Comparison of ENCODE assay signal across 15 mouse cellular contexts in genomic region chr17:85690323-85690968, GRCm38 (mm10). TPM values are rescaled to one million over a fixed set of nuclear protein-coding genes. Genes with fewer than 3 reads are reported as not detected.
DNase-seq lines count a peak whose midpoint lies in the region; ATAC-seq and TF ChIP-seq lines count a peak whose summit lies in the region.
"Had no signal": no experiment of that assay in that cellular context is flagged by ENCODE, and none has a peak within 500 bp of the region (broad histone marks: within the 10 kb centered on the region; RNA-seq: fewer than 3 reads in every experiment).

No protein-coding gene starts in this region.

- intact Hi-C loops in gastrocnemius, adult 2 months (cut with DNase I): no loop called here

- no peaks in the 10 kb centered on the region for H3K9me3 ChIP-seq in intestine, embryonic 14.5 days (ENCODE audit: control insufficient read depth, low read length)
- H3K9me3 ChIP-seq in intestine, embryonic 15.5 days: no peaks in the 10 kb centered on the region
- no peaks in the 10 kb centered on the region for H3K9me3 ChIP-seq in MEL (replicated peaks; ENCODE audit: insufficient read depth, low read length)
- H3K9me3 ChIP-seq in embryonic facial prominence, embryonic 11.5 days (replicated peaks; ENCODE audit: control insufficient read depth, low read length): no peaks in the 10 kb centered on the region
- no peaks in the 10 kb centered on the region for H3K9me3 ChIP-seq in neural tube, embryonic 11.5 days (ENCODE audit: control insufficient read depth, low read length)
- H3K9me3 ChIP-seq: liver, embryonic 15.5 days had no signal

- no peak overlapping the region for H3K4me3 ChIP-seq in intestine, embryonic 14.5 days (ENCODE audit: low read depth, low read length)
- H3K4me3 ChIP-seq in intestine, embryonic 15.5 days (replicated peaks): no peak overlapping the region
- no peak overlapping the region for H3K4me3 ChIP-seq in MEL (ENCODE audit: control insufficient read depth in 1 of 2, insufficient read depth in 1 of 2, low read depth in 2 of 2, low read length in 2 of 2)
- peak overlapping the region; percentile 14 for H3K4me3 ChIP-seq in embryonic facial prominence, embryonic 11.5 days (ENCODE audit: low read depth, low read length)
- no peak overlapping the region for H3K4me3 ChIP-seq in neural tube, embryonic 11.5 days (ENCODE audit: low read depth, low read length)
- no peak overlapping the region for H3K4me3 ChIP-seq in gastrocnemius, adult 2 months
- H3K4me3 ChIP-seq: left cerebral cortex, adult 2 months; liver, embryonic 15.5 days had no signal

- peak; percentile 62 for DNase-seq in intestine, embryonic 14.5 days (ENCODE audit: low spot score)
- DNase-seq in MEL (ENCODE audit: low read depth, low spot score): no peak
- DNase-seq in embryonic facial prominence, embryonic 11.5 days (ENCODE audit: low spot score): no peak
- DNase-seq in neural tube, embryonic 11.5 days (ENCODE audit: low spot score): peak; percentile 32
- DNase-seq in heart, postnatal 4 days: no peak
- DNase-seq in gastrocnemius, adult 2 months: no peak
- DNase-seq: adrenal gland, adult 2 months; cerebellum, postnatal 36 days; gastrocnemius, postnatal 25 days; lung, postnatal 36 days; thymus, postnatal 4 days had no signal

- no peaks in the 10 kb centered on the region for H3K36me3 ChIP-seq in intestine, embryonic 14.5 days (ENCODE audit: control insufficient read depth, insufficient read depth, low read length)
- H3K36me3 ChIP-seq in intestine, embryonic 15.5 days: no peaks in the 10 kb centered on the region
- H3K36me3 ChIP-seq in MEL (ENCODE audit: control insufficient read depth in 1 of 2, insufficient read depth in 2 of 2, low read length in 2 of 2): peaks cover 0 to 2% of the 10 kb centered on the region in 2 experiments; a peak in 1 of 4 replicates
- H3K36me3 ChIP-seq in embryonic facial prominence, embryonic 11.5 days (replicated peaks; ENCODE audit: control insufficient read depth, insufficient read depth, low read depth, low read length): no peaks in the 10 kb centered on the region
- no peaks in the 10 kb centered on the region for H3K36me3 ChIP-seq in neural tube, embryonic 11.5 days (ENCODE audit: control insufficient read depth, insufficient read depth, low read length)
- H3K36me3 ChIP-seq: liver, embryonic 15.5 days had no signal

- no peak overlapping the region for H3K4me2 ChIP-seq in intestine, embryonic 14.5 days (ENCODE audit: low read length)
- H3K4me2 ChIP-seq in intestine, embryonic 15.5 days (replicated peaks): no peak overlapping the region
- peak overlapping the region; percentile 61 for H3K4me2 ChIP-seq in embryonic facial prominence, embryonic 11.5 days (ENCODE audit: low read depth, low read length)
- H3K4me2 ChIP-seq in neural tube, embryonic 11.5 days (ENCODE audit: low read depth): no peak overlapping the region
- H3K4me2 ChIP-seq: liver, embryonic 15.5 days had no signal

- no peak for TF ChIP-seq RAD21 in MEL (IDR thresholded peaks at IDR 0.05; ENCODE audit: low read depth, low read length)

- H3K79me2 ChIP-seq in MEL (ENCODE audit: control insufficient read depth, insufficient read depth, low read length, poor library complexity): peaks cover 28% of the 10 kb centered on the region

- H3K27ac ChIP-seq in intestine, embryonic 14.5 days (ENCODE audit: low read depth): no peak overlapping the region
- no peak overlapping the region for H3K27ac ChIP-seq in intestine, embryonic 15.5 days
- H3K27ac ChIP-seq in MEL (ENCODE audit: control insufficient read depth, low read depth, low read length): peak overlapping the region; percentile 21
- 0 out of 2 replicates have a peak overlapping the region, but pooled peaks have one; percentile 47 for H3K27ac ChIP-seq in embryonic facial prominence, embryonic 11.5 days (replicated peaks; ENCODE audit: low read depth, low read length)
- H3K27ac ChIP-seq in neural tube, embryonic 11.5 days (ENCODE audit: low read depth, low read length): no peak overlapping the region
- no peak overlapping the region; the same call in 1 of the 2 replicates for H3K27ac ChIP-seq in gastrocnemius, adult 2 months
- H3K27ac ChIP-seq: left cerebral cortex, adult 2 months; liver, embryonic 15.5 days had no signal

- no peak for TF ChIP-seq POLR2A in MEL (IDR thresholded peaks at IDR 0.05; ENCODE audit: control insufficient read depth in 1 of 2, insufficient read depth in 1 of 2, low read depth in 1 of 2, low read length in 2 of 2, poor library complexity in 1 of 2)

- no peak for ATAC-seq in intestine, embryonic 14.5 days (replicated peaks; ENCODE audit: low FRiP score, low TSS enrichment, low read depth)
- ATAC-seq in intestine, embryonic 15.5 days: no peak
- no peak for ATAC-seq in embryonic facial prominence, embryonic 11.5 days (replicated peaks; ENCODE audit: insufficient number of reproducible peaks, low FRiP score, low TSS enrichment, low read depth)
- ATAC-seq in neural tube, embryonic 11.5 days (ENCODE audit: insufficient read depth, low FRiP score, low TSS enrichment): no peak

- H3K27me3 ChIP-seq in intestine, embryonic 14.5 days (replicated peaks; ENCODE audit: control insufficient read depth, insufficient read depth, low read length): peaks cover 99% of the 10 kb centered on the region
- peaks cover 96% of the 10 kb centered on the region for H3K27me3 ChIP-seq in intestine, embryonic 15.5 days (replicated peaks)
- no peaks in the 10 kb centered on the region for H3K27me3 ChIP-seq in MEL (ENCODE audit: control insufficient read depth in 1 of 2, insufficient read depth in 2 of 2, low read length in 2 of 2)
- H3K27me3 ChIP-seq in embryonic facial prominence, embryonic 11.5 days (ENCODE audit: control insufficient read depth, insufficient read depth, low read length): peaks cover 12% of the 10 kb centered on the region
- H3K27me3 ChIP-seq in neural tube, embryonic 11.5 days (ENCODE audit: control insufficient read depth, insufficient read depth, low read length): peaks cover 83% of the 10 kb centered on the region

- TF ChIP-seq EP300 in MEL (IDR thresholded peaks at IDR 0.05; ENCODE audit: low read depth in 1 of 2, low read length in 2 of 2): no peak

- no peak for TF ChIP-seq CTCF in MEL (IDR thresholded peaks at IDR 0.05 in 2 of 3, conservative IDR thresholded peaks at IDR 0.05 in 1 of 3; ENCODE audit: control insufficient read depth in 1 of 3, insufficient read depth in 1 of 3, low read depth in 2 of 3, low read length in 3 of 3, poor library complexity in 1 of 3, severe bottlenecking in 1 of 3)
- TF ChIP-seq CTCF in gastrocnemius, adult 2 months (IDR thresholded peaks at IDR 0.05): no peak

- peaks cover 7% of the 10 kb centered on the region; the same call in 1 of the 2 replicates for H3K4me1 ChIP-seq in intestine, embryonic 14.5 days (replicated peaks; ENCODE audit: control insufficient read depth, insufficient read depth, low read length)
- peaks cover 23% of the 10 kb centered on the region for H3K4me1 ChIP-seq in intestine, embryonic 15.5 days (replicated peaks)
- H3K4me1 ChIP-seq in MEL (ENCODE audit: control insufficient read depth in 1 of 2, insufficient read depth in 2 of 2, low read length in 2 of 2): peaks cover 2 to 21% of the 10 kb centered on the region in 2 experiments
- H3K4me1 ChIP-seq in embryonic facial prominence, embryonic 11.5 days (ENCODE audit: control insufficient read depth, insufficient read depth, low read length): peaks cover 8% of the 10 kb centered on the region; the same call in 1 of the 2 replicates
- peaks cover 10% of the 10 kb centered on the region; the same call in 1 of the 2 replicates for H3K4me1 ChIP-seq in neural tube, embryonic 11.5 days (ENCODE audit: control insufficient read depth, insufficient read depth, low read length)
- H3K4me1 ChIP-seq: liver, embryonic 15.5 days had no signal

- WGBS in intestine, embryonic 14.5 days: 7% methylated on average over 6 of the region's 6 CpGs
- 8% methylated on average over 6 of the region's 6 CpGs for WGBS in intestine, embryonic 15.5 days
- WGBS in embryonic facial prominence, embryonic 11.5 days: 6% methylated on average over 6 of the region's 6 CpGs
- 3% methylated on average over 6 of the region's 6 CpGs for WGBS in neural tube, embryonic 11.5 days

- no peak overlapping the region for H3K9ac ChIP-seq in intestine, embryonic 14.5 days (ENCODE audit: low read length)
- H3K9ac ChIP-seq in intestine, embryonic 15.5 days: no peak overlapping the region
- H3K9ac ChIP-seq in MEL (ENCODE audit: control insufficient read depth, low read depth, low read length, poor library complexity, severe bottlenecking): no peak overlapping the region
- H3K9ac ChIP-seq in embryonic facial prominence, embryonic 11.5 days (replicated peaks; ENCODE audit: low read length): peak overlapping the region; percentile 67
- H3K9ac ChIP-seq in neural tube, embryonic 11.5 days (ENCODE audit: low read length): no peak overlapping the region
- H3K9ac ChIP-seq: liver, embryonic 15.5 days had no signal

TF ChIP-seq in MEL, 35 proteins besides CTCF, POLR2A, EP300 and RAD21 (continues in another document):
- TF ChIP-seq ZKSCAN1 (IDR thresholded peaks at IDR 0.05; ENCODE audit: low read depth, low read length): no peak
- no peak for TF ChIP-seq TAL1 (IDR thresholded peaks at IDR 0.05; ENCODE audit: low read length)
- no peak for TF ChIP-seq USF1 (IDR thresholded peaks at IDR 0.05; ENCODE audit: low read depth, low read length)
- TF ChIP-seq HCFC1 (IDR thresholded peaks at IDR 0.05; ENCODE audit: low read depth, low read length): no peak
- TF ChIP-seq USF2 (IDR thresholded peaks at IDR 0.05; ENCODE audit: borderline replicate concordance in 1 of 2, insufficient read depth in 1 of 2, low read depth in 1 of 2, low read length in 2 of 2): no peak
- TF ChIP-seq MAX (IDR thresholded peaks at IDR 0.05; ENCODE audit: low read length): no peak
- no peak for TF ChIP-seq CHD1 (IDR thresholded peaks at IDR 0.05; ENCODE audit: low read depth, low read length)
- no peak for TF ChIP-seq E2F4 (IDR thresholded peaks at IDR 0.05; ENCODE audit: borderline replicate concordance, low read depth, low read length)
- TF ChIP-seq ELF1 (IDR thresholded peaks at IDR 0.05; ENCODE audit: low read depth, low read length): no peak
- TF ChIP-seq NRF1 (IDR thresholded peaks at IDR 0.05; ENCODE audit: insufficient read depth, low read depth, low read length, poor library complexity, severe bottlenecking): no peak
- TF ChIP-seq CHD2 (IDR thresholded peaks at IDR 0.05; ENCODE audit: low read length): no peak

RNA-seq across cellular contexts. Expression of gene Six2, which starts 2.4 kb away (rescaled TPM):
- 0.22 and 0.30 TPM in 2 replicates for polyA plus RNA-seq in intestine, embryonic 14.5 days (2014; fragmentation: Nextera tagmentation; extraction: Ambion mirVana)
- 0.35 and 0.43 TPM in 2 replicates for polyA plus RNA-seq in intestine, embryonic 15.5 days (2015; fragmentation: Nextera tagmentation; extraction: Ambion mirVana)
- total RNA-seq in MEL (2012; rRNA removed): 5.8 and 6.4 TPM in 2 replicates
- 10 to 100 TPM in 1 of 2 experiments, not detected in 1; 81.4 TPM for polyA plus RNA-seq in MEL (2012; ENCODE audit: insufficient read depth in 1 of 2, insufficient read length in 2 of 2, low read depth in 1 of 2, low replicate concordance in 2 of 2, missing spikeins in 1 of 2)
- polyA plus RNA-seq in embryonic facial prominence, embryonic 11.5 days (2014; fragmentation: Nextera tagmentation; extraction: Ambion mirVana): 42.5 and 55.0 TPM in 2 replicates
- 1.5 and 2.1 TPM in 2 replicates for polyA plus RNA-seq in neural tube, embryonic 11.5 days (2014; fragmentation: Nextera tagmentation; extraction: Ambion mirVana)
- under 1 TPM; 0.45 to 0.83 TPM for total RNA-seq in heart, postnatal 4 days (2021)
- 10 to 100 TPM; 10.6 to 29.0 TPM for total RNA-seq in gastrocnemius, adult 2 months (2021)
- total RNA-seq: adrenal gland, adult 2 months; monocyte, adult 5-6 weeks had no signal
- polyA plus RNA-seq: liver, embryonic 15.5 days had no signal

Comparison
In these comparisons a context has a peak if more than half of its experiments do, and no peak if none do; other contexts are left out.
1. DNase-seq: peak in intestine, embryonic 14.5 days (single experiment) and neural tube, embryonic 11.5 days (single experiment); none in MEL (single experiment), embryonic facial prominence, embryonic 11.5 days (single experiment), heart, postnatal 4 days (single experiment) and gastrocnemius, adult 2 months (single experiment).
2. H3K27ac ChIP-seq: peak in MEL (single experiment) and embryonic facial prominence, embryonic 11.5 days (single experiment); none in intestine, embryonic 14.5 days (single experiment), intestine, embryonic 15.5 days (single experiment), neural tube, embryonic 11.5 days (single experiment) and gastrocnemius, adult 2 months (single experiment).
3. RNA of gene Six2, which starts 2.4 kb away (polyA plus RNA-seq): 81.4 TPM in MEL and 42.5 to 55.0 TPM in embryonic facial prominence, embryonic 11.5 days; 1.5 to 2.1 TPM in neural tube, embryonic 11.5 days, 0.35 to 0.43 TPM in intestine, embryonic 15.5 days and 0.22 to 0.30 TPM in intestine, embryonic 14.5 days; every median in the first group is over 10 times any median in the second.